Mouse (Mus musculus) hindbrain, embryonic 12.5 days (tissue): ENCODE measurements at regions not wholly inside any gene's neighbourhood (a gene's known extent, or its start where the extent isn't known, plus 50 kb on each side); places are given as distances from the start of the nearest gene placed in this dataset.

Experiments
- ATAC-seq: fragments of 200-750 bp; cut with Nextera tagmentation; 2 replicates; pipeline ENCODE4 v1.8.0; 2017; ENCODE audit warnings: moderate TSS enrichment; ENCODE audit not compliant: low FRiP score
- H3K27ac ChIP-seq: fragments of 300-500 bp; sonication (generic); 2 replicates; pipeline ENCODE4 v1.5.1; 2016; ENCODE audit warnings: mild to moderate bottlenecking
- H3K27me3 ChIP-seq: fragments of 300-500 bp; sonication (generic); 2 replicates; pipeline ENCODE4 v1.6.1; 2016; ENCODE audit warnings: mild to moderate bottlenecking
- H3K36me3 ChIP-seq: fragments of 300-500 bp; sonication (generic); 2 replicates; pipeline ENCODE4 v1.6.1; 2016; ENCODE audit warnings: mild to moderate bottlenecking
- H3K4me1 ChIP-seq: fragments of 300-500 bp; sonication (generic); 2 replicates; pipeline ENCODE4 v1.6.1; 2016
- H3K4me2 ChIP-seq: fragments of 300-500 bp; sonication (generic); replicated peaks from 2 replicates; pipeline ENCODE4 v1.6.1; 2016; ENCODE audit warnings: mild to moderate bottlenecking
- H3K4me3 ChIP-seq: fragments of 300-500 bp; sonication (generic); 2 replicates; pipeline ENCODE4 v1.5.1; 2016; ENCODE audit warnings: mild to moderate bottlenecking
- H3K9ac ChIP-seq: fragments of 300-500 bp; sonication (generic); 2 replicates; pipeline ENCODE4 v1.6.1; 2016; ENCODE audit warnings: mild to moderate bottlenecking, moderate library complexity
- H3K9me3 ChIP-seq: fragments of 300-500 bp; sonication (generic); replicated peaks from 2 replicates; pipeline ENCODE4 v1.6.1; 2016; ENCODE audit warnings: mild to moderate bottlenecking
- WGBS: fragments of 180-500 bp; shearing (Covaris S2); methylation state at CpG from one replicate; pipeline ENCODE4 v1.1.7; 2016; 5-methylcytosine and 5-hydroxymethylcytosine counted together

DNA sequence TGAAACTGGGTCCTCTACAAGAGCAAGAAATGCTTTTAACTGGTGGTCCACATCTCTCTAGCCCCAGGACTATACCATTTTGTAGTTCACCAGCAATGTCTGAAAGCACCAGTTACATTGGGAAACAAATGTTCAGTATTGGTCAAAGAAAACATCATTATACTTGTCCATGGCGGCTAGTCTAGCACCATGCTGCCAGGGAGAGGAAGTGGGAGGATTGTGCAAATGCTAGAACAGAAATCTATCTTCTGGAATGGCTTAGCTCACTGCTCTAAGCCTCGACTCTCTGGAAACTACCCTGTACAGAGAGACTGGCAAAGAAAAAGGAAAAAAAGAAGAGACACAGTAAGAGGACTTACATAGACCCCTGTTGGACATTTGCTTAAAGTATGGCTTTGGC, 81.1 kb upstream of the Ralgapa2 start:
- H3K36me3 ChIP-seq, result no peaks in the 10 kb centered on the region
- H3K4me2 ChIP-seq, result no peak overlapping the region
- WGBS, result 82% methylated on average over 2 of the region's 2 CpGs
- no peak for ATAC-seq
- H3K4me1 ChIP-seq, result no peaks in the 10 kb centered on the region
- no peaks in the 10 kb centered on the region for H3K9me3 ChIP-seq
- no peak overlapping the region for H3K4me3 ChIP-seq
- no peak overlapping the region for H3K9ac ChIP-seq
- no peaks in the 10 kb centered on the region for H3K27me3 ChIP-seq
- H3K27ac ChIP-seq, result no peak overlapping the region

DNA sequence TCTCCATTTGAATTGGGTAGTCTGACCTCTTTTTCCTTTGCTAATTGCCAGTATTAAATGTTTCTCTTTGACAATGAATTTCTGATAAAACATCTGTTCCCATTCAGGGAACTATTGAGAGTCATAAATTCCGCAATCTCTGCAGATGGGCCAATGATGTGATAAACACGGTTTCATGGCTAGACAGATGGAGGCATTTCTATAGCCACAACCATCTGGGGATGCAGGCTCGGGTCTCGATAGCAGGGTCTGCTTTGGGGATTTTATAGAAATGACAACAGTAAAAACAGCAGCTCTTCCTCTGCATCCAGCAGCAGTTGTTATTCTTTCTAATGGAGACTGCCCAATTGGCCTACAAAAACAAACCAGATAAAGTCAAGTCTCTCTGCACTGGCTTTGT, 82.1 kb upstream of the Ralgapa2 start:
- H3K27ac ChIP-seq, result no peak overlapping the region
- no peaks in the 10 kb centered on the region for H3K27me3 ChIP-seq
- H3K9me3 ChIP-seq, result no peaks in the 10 kb centered on the region
- H3K4me2 ChIP-seq, result no peak overlapping the region
- H3K9ac ChIP-seq, result no peak overlapping the region
- no peaks in the 10 kb centered on the region for H3K4me1 ChIP-seq
- no peak overlapping the region for H3K4me3 ChIP-seq
- ATAC-seq, result no peak
- no peaks in the 10 kb centered on the region for H3K36me3 ChIP-seq
- WGBS, result 69% methylated on average over 4 of the region's 4 CpGs

DNA sequence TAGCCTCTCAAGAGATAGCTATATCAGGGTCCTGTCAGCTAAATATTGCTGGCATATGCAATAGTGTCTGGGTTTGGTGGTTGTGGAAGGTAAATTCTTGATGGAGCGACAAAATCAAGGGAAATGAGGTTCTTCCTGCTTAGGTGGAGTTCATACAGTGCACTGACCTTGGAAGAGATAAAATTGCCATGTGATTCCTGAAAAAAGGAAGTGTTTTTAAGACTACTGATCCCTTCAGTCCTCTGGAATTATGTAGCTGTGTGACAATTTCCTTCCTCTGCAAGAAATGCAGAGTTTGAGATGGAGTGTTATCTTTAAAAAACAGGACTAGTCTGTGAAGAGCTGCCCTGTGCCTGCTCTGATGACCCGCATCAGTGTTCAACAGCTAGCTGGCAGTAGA, 83.5 kb upstream of the Ralgapa2 start:
- no peak for ATAC-seq
- 88% methylated on average over 2 of the region's 2 CpGs for WGBS
- H3K4me1 ChIP-seq, result no peaks in the 10 kb centered on the region
- no peak overlapping the region for H3K9ac ChIP-seq
- H3K36me3 ChIP-seq, result no peaks in the 10 kb centered on the region
- H3K4me2 ChIP-seq, result no peak overlapping the region
- H3K4me3 ChIP-seq, result no peak overlapping the region
- H3K9me3 ChIP-seq, result no peaks in the 10 kb centered on the region
- no peaks in the 10 kb centered on the region for H3K27me3 ChIP-seq
- no peak overlapping the region for H3K27ac ChIP-seq

DNA sequence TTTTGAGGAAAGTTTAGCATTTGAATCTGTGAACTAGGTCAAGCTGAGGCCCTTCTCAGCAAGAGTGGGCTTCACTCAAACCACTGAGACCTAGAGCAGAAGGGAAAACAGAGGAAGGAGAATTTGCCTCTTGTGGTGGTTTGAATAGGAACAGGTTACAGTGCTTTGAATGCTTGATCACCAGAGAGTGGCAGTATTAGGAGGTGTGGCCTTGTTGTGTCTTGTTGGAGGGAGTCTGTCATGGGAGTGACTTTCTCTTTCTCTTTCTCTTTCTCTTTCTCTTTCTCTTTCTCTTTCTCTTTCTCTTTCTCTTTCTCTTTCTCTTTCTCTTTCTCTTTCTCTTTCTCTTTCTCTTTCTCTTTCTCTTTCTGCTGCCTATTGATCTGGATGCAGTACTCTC, 94.0 kb upstream of the Ralgapa2 start:
- Histone ChIP-seq H3K4me3 (no peak overlapping the region), H3K4me1 (no peaks in the 10 kb centered on the region), H3K27me3 (no peaks in the 10 kb centered on the region), H3K4me2 (no peak overlapping the region), H3K36me3 (no peaks in the 10 kb centered on the region), H3K9ac (no peak overlapping the region), H3K27ac (no peak overlapping the region), H3K9me3 (no peaks in the 10 kb centered on the region)
- no peak for ATAC-seq

DNA sequence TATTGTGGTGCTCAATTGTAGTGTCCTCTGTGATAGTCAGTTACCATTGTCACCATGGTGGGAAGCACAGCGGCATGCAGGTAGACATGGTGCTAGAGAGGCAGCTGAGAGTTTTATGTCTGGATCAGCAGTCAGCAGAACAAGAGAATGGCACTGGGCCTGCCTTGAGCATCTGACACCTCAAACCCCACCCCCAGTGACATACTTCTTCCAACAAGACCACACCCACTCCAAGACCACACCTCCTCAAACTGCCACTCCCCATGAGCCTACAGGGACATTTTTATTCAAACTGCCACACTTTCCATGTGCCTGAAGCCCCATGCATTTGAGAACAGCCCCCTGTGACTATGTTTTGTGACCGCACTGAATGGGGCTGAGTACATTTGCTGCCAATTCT, 98.8 kb upstream of the Ralgapa2 start:
- Histone ChIP-seq H3K4me2 (no peak overlapping the region), H3K36me3 (no peaks in the 10 kb centered on the region), H3K4me3 (no peak overlapping the region), H3K27ac (no peak overlapping the region), H3K4me1 (peaks cover 5% of the 10 kb centered on the region; the same call in 1 of the 2 replicates), H3K27me3 (no peaks in the 10 kb centered on the region), H3K9ac (no peak overlapping the region), H3K9me3 (no peaks in the 10 kb centered on the region)
- WGBS, result 83% methylated on average over 2 of the region's 2 CpGs
- ATAC-seq, result no peak

DNA sequence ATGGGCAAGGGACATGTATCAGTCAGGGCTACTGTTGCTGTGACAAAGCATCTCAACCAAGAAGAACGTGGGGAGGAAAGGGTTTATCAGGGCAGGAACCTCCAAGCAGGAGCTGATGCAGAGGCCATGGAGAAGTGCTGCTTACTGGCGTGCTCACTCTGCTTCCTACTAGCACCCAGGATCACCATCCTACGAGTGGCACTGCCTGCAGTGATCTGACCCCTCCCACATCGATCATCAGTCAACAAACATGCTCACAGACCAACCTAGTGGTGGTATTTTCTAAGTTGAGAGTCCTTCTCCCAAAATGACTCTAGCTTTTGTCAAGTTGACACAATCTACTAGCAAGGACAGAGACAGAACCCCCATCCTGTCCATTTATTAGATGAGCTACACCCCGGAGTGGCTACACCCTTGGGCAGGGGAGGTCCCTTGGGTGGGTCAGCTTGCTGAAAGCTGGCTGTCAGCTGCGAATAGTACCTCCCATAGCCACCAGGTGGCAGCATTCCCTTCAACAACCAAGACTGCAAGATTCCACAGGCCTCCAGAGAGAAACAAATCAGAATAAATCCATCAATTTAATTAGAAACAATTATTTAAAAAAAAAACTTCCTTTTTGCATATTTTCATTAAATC, 99.9 kb upstream of the Ralgapa2 start:
- Histone ChIP-seq H3K4me1 (peaks cover 5% of the 10 kb centered on the region; the same call in 1 of the 2 replicates), H3K9me3 (no peaks in the 10 kb centered on the region), H3K4me3 (no peak overlapping the region), H3K27ac (no peak overlapping the region), H3K4me2 (no peak overlapping the region), H3K27me3 (no peaks in the 10 kb centered on the region), H3K9ac (no peak overlapping the region), H3K36me3 (no peaks in the 10 kb centered on the region)
- peak; percentile 47; the same call in 1 of the 2 replicates for ATAC-seq
- 44% methylated on average over 6 of the region's 6 CpGs for WGBS

DNA sequence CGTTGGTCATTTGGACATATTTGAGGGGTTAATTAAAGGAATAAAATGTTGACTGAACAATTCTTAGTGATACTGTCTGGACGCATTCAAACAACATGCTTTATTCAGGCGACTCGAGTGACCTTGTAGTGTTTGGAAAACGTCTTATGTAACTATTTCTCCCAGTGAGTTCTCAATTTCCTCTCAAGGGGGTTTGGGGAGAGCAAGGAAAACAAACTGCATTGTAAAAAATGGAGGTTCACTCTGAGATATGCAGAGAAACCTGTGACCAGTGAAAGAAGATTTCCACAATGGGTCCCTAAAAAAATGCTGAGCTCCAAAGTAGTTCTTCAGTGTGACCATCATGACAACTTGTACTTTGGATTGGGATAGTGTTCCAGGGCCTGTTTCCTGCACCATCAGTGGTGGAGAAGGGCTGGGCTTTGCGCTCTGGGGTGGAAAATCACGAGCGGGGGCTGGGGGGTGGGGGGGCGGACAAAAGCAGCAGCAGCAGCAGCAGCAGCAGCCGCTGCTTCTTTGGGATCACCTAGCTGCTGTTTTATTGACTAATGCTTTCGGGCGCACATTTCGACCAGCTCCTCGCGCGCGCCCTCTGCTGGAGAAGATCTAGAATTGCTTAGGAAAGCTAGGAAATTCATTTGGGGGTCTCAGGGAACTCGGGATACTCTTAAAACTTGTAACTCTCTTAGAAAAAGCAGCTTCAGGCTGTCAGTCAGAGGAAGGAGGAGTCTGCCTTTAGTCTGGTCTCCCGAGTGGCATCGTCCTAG, 100.6 kb upstream of the Ralgapa2 start:
- Histone ChIP-seq H3K4me2 (peak overlapping the region; percentile 53), H3K9ac (no peak overlapping the region), H3K4me1 (peaks cover 5% of the 10 kb centered on the region; the same call in 1 of the 2 replicates), H3K9me3 (no peaks in the 10 kb centered on the region), H3K27ac (no peak overlapping the region; the same call in 1 of the 2 replicates), H3K4me3 (peak overlapping the region; percentile 25; the same call in 1 of the 2 replicates), H3K36me3 (no peaks in the 10 kb centered on the region), H3K27me3 (no peaks in the 10 kb centered on the region)
- WGBS, result 9% methylated on average over 20 of the region's 20 CpGs
- ATAC-seq, result no peak

DNA sequence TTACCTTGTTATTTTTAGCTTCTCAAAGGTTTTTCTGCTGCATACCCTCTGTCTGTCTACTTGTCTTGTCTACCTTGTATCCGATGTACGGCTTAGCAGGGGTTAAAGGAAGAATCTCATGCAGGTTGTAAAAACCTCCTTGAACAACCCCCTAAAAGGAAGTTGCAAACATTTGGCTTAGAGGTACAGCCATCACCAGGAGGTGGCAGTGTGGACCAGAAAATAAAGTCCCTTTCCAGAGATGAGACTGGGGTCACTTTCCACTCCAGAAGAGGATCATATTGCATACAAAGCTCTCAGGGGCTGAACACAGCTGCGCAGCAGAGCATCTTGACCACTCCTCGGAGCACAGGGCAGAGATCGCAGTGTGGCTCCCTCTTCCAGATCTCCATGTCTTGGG, 109.0 kb upstream of the Ralgapa2 start:
- no peaks in the 10 kb centered on the region for H3K36me3 ChIP-seq
- 16% methylated on average over 5 of the region's 5 CpGs for WGBS
- no peak overlapping the region for H3K4me3 ChIP-seq
- no peaks in the 10 kb centered on the region for H3K4me1 ChIP-seq
- peaks cover 31% of the 10 kb centered on the region for H3K27me3 ChIP-seq
- H3K9me3 ChIP-seq, result no peaks in the 10 kb centered on the region
- no peak overlapping the region for H3K4me2 ChIP-seq
- no peak overlapping the region for H3K27ac ChIP-seq
- no peak overlapping the region for H3K9ac ChIP-seq
- ATAC-seq, result peak; percentile 67

DNA sequence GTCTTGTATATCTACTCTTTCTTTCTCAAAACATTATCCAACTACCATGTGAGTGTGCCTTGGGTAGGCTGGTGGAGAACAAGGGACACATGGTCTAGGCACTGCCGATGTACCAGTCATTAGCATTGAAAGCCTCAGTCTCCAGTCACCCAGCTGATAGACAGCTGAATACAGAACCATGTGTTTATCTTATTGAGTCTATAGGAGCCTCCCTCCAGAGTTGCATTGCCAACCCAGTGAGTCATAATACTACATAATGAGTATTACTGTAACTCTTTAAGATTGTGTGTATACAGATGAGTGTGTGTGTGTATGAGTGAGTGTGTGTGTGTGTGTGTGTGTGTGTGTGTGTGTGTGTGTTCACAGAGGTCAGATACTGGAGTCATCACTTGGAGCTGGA, 110.9 kb upstream of the Ralgapa2 start:
- 88% methylated on average over 1 of the region's 1 CpGs for WGBS
- ATAC-seq, result no peak
- H3K4me3 ChIP-seq, result no peak overlapping the region

DNA sequence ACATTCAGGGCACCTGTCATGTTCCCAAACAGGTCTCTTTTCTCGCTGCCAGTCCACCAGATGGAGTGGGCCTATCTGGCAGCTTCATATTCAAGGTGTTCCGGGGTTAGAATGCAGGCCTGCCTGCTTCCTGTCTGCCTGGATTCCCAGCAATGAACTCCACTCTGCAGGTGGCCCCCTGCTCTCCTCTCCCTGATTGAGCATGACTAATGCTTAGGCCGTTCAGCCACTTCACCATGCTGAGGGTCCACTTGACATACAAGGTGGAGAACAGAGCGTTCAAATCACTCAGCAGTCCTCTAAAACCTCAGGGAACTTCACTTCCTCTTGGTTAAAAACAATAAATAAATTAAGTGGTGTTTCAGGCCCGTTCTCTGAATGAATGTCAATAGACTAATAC, 112.1 kb upstream of the Ralgapa2 start:
- Histone ChIP-seq H3K4me3 (no peak overlapping the region), H3K4me1 (0 out of 2 replicates have a peak, but pooled peaks cover 3% of the 10 kb centered on the region), H3K9me3 (no peaks in the 10 kb centered on the region), H3K27ac (no peak overlapping the region), H3K36me3 (no peaks in the 10 kb centered on the region), H3K9ac (no peak overlapping the region), H3K4me2 (no peak overlapping the region), H3K27me3 (peaks cover 43% of the 10 kb centered on the region)
- ATAC-seq, result no peak
- 46% methylated on average over 5 of the region's 5 CpGs for WGBS

More for the DNA sequence above, 110.9 kb upstream of the Ralgapa2 start:
- Histone ChIP-seq H3K27ac (no peak overlapping the region), H3K9ac (no peak overlapping the region), H3K9me3 (no peaks in the 10 kb centered on the region), H3K4me1 (0 out of 2 replicates have a peak, but pooled peaks cover 3% of the 10 kb centered on the region), H3K27me3 (peaks cover 43% of the 10 kb centered on the region), H3K36me3 (no peaks in the 10 kb centered on the region), H3K4me2 (no peak overlapping the region)

DNA sequence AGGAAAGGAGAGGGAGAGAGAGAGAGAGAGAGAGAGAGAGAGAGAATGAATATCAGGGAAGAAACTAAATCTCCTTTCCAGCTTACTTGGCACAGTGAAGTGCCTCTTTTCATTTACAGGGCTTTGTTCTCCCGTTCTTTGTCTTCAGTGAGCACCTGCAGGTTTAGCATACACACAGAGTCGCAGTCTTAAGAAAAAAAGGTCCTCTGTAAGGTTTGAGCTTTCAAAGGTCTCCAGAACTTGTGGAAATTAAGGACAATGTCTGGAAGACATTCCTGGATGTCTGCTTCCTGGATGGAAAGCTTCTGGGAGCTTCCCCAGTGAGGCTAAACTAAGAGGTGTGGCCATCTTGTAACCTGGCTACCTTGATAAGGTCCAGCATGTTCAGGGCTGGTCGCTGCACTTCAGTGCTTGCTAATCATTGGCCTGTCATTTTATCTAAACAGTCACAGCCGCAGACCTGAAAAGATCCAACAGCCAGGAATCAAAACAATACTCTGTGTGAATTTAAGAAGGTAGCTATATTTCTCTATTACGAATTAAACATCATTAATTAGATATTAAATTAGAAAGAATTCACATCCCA, 113.1 kb upstream of the Ralgapa2 start:
- ATAC-seq, result no peak
- peaks cover 41% of the 10 kb centered on the region for H3K27me3 ChIP-seq
- H3K36me3 ChIP-seq, result no peaks in the 10 kb centered on the region
- no peak overlapping the region for H3K9ac ChIP-seq
- no peak overlapping the region for H3K27ac ChIP-seq
- H3K4me2 ChIP-seq, result no peak overlapping the region
- H3K4me3 ChIP-seq, result no peak overlapping the region
- 0 out of 2 replicates have a peak, but pooled peaks cover 3% of the 10 kb centered on the region for H3K4me1 ChIP-seq
- WGBS, result 48% methylated on average over 5 of the region's 5 CpGs
- no peaks in the 10 kb centered on the region for H3K9me3 ChIP-seq

DNA sequence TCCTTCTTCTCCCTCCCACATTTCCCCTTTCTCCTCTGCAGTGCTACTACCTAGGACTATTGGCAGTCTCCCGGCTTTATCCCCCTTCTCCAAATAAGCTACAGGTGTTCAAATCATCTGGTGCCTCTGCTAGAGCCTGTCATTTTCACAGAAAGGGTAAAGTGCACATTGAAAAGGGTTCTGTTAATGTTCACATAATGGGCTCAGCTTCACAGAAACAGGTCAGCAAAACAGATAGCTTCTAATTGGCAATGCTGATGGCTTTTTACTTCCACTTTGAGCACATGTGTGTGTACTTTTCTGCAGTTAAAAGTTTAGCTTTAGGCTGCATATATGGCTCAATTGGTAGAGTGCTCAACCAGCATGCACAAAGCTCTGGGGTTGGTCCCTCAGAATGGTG, 114.4 kb upstream of the Ralgapa2 start:
- Histone ChIP-seq H3K9me3 (no peaks in the 10 kb centered on the region), H3K4me1 (0 out of 2 replicates have a peak, but pooled peaks cover 3% of the 10 kb centered on the region), H3K9ac (no peak overlapping the region), H3K4me3 (no peak overlapping the region), H3K36me3 (no peaks in the 10 kb centered on the region), H3K27me3 (peaks cover 50% of the 10 kb centered on the region), H3K27ac (no peak overlapping the region), H3K4me2 (no peak overlapping the region)
- ATAC-seq, result no peak
- WGBS, result 56% methylated on average over 1 of the region's 1 CpGs
